Mouse (Mus musculus) limb, embryonic 12.5 days (tissue): ENCODE measurements at regions not wholly inside any gene's neighbourhood (a gene's known extent, or its start where the extent isn't known, plus 50 kb on each side); places are given as distances from the start of the nearest gene placed in this dataset.

ENCODE experiments used
- ATAC-seq: fragments of 200-750 bp; cut with Nextera tagmentation; 2 replicates; pipeline ENCODE4 v1.8.0; 2017; ENCODE audit warnings: low read depth, moderate TSS enrichment; ENCODE audit not compliant: insufficient number of reproducible peaks, insufficient read depth, low FRiP score, low TSS enrichment
- H3K27ac ChIP-seq: fragments of 300-500 bp; sonication (generic); 2 replicates; pipeline ENCODE4 v1.5.1; 2016; ENCODE audit warnings: mild to moderate bottlenecking, moderate library complexity
- H3K27me3 ChIP-seq: fragments of 300-500 bp; sonication (generic); 2 replicates; pipeline ENCODE4 v1.6.1; 2016; ENCODE audit warnings: mild to moderate bottlenecking, moderate library complexity
- H3K36me3 ChIP-seq: fragments of 300-500 bp; sonication (generic); 2 replicates; pipeline ENCODE4 v1.6.1; 2016; ENCODE audit warnings: mild to moderate bottlenecking, moderate library complexity
- H3K4me1 ChIP-seq: fragments of 300-500 bp; sonication (generic); replicated peaks from 2 replicates; pipeline ENCODE4 v1.6.1; 2016
- H3K4me2 ChIP-seq: fragments of 300-500 bp; sonication (generic); 2 replicates; pipeline ENCODE4 v1.6.1; 2016; ENCODE audit warnings: mild to moderate bottlenecking, moderate library complexity
- H3K4me3 ChIP-seq: fragments of 300-500 bp; sonication (generic); replicated peaks from 2 replicates; pipeline ENCODE4 v1.5.1; 2016; ENCODE audit warnings: mild to moderate bottlenecking
- H3K9ac ChIP-seq: fragments of 300-500 bp; sonication (generic); replicated peaks from 2 replicates; pipeline ENCODE4 v1.6.1; 2016; ENCODE audit warnings: mild to moderate bottlenecking, moderate library complexity
- H3K9me3 ChIP-seq: fragments of 300-500 bp; sonication (generic); 2 replicates; pipeline ENCODE4 v1.6.1; 2016; ENCODE audit warnings: mild to moderate bottlenecking, moderate library complexity
- WGBS: fragments of 180-500 bp; shearing (Covaris S2); methylation state at CpG from one replicate; pipeline ENCODE4 v1.1.7; 2016; 5-methylcytosine and 5-hydroxymethylcytosine counted together

DNA sequence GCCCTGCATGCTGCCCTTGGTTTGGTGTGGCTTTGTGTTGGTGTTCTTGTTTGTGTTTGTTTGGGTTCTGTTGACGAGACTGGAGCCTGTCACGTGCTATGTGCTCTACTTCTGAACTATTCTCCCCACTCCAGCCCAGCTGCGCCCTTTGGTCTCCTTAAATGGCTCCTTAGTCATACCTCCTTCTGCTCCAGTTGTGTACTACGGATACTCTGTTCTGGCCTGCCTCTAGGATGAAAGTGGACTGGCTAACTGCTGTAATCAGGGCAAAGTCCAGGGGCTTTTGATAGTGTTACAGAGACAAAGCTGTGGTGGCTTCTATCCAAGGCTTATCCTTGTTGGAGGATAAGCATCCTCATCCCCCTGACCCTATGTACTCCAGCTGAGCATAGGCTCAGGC lies 92.0 kb downstream of the Ddx3x start:
- H3K36me3 ChIP-seq = no peaks in the 10 kb centered on the region
- no peak overlapping the region for H3K4me3 ChIP-seq
- H3K4me1 ChIP-seq = no peaks in the 10 kb centered on the region
- no peak overlapping the region for H3K27ac ChIP-seq
- no peak overlapping the region for H3K4me2 ChIP-seq
- H3K9ac ChIP-seq = no peak overlapping the region
- no peaks in the 10 kb centered on the region for H3K9me3 ChIP-seq
- H3K27me3 ChIP-seq = peaks cover 16% of the 10 kb centered on the region
- ATAC-seq = no peak
- 69% methylated on average over 4 of the region's 4 CpGs for WGBS

DNA sequence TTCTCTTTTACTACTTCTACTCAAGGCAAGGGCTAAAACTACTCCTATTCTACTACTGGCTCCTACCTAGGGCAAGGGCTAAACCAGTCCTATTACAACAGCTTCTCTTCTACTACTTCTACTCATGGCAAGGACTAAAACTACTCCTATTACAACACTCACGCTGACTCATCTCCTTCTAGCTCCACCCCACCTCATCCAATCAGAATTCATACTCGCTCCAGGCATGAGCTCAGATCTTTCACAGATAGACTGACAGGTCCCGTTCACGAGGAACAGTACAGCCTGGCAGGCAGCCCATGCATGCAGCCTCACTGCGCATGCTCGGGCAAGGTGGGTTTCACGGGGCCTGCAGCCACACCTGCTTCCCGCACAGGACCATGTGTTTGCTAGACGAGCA lies 79.6 kb upstream of the Nyx start:
- no peak overlapping the region for H3K27ac ChIP-seq
- H3K9ac ChIP-seq = no peak overlapping the region
- H3K4me2 ChIP-seq = no peak overlapping the region
- ATAC-seq = no peak
- no peaks in the 10 kb centered on the region for H3K36me3 ChIP-seq
- H3K4me1 ChIP-seq = no peaks in the 10 kb centered on the region
- H3K27me3 ChIP-seq = peaks cover 10% of the 10 kb centered on the region
- no peak overlapping the region for H3K4me3 ChIP-seq
- no peaks in the 10 kb centered on the region for H3K9me3 ChIP-seq
- 87% methylated on average over 9 of the region's 9 CpGs for WGBS

DNA sequence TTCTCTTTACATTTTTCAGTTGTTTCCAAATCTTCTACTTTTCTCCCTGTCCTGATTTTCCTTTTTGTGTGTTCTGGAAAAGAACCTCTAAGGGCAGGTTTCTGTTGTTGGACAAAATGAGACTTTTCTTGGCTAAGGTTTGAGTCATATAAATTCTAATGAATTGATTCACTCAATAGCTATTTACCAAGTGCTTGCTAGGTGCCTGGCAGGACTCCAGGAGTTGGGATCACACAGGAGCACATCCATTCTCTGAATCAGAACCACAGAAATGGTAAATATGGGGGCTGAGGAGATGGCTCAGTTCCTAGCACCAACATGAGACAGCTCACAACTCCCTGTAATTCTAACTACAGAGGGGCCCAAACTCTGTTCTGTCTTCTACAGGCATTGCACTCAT lies 67.4 kb upstream of the Nyx start:
- no peak overlapping the region for H3K4me3 ChIP-seq
- no peak for ATAC-seq

DNA sequence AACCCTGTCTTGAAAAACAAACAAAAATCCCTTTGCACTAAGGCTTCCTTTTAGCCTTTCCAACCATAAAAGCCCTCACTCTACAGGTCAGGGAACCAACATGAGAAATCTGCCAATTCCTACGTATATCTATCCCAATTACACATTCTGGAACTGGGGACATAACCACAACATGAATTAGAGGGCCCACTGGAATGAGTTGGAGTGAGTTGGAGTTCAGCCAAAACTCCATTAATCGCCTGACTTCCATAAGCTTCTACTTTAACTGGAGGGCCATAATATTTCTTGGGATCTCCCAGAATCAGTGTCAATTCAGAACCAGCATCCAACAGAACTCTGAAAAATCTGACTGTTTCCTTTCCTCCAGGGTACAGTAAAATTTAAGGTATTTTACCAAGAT lies 53.2 kb upstream of the Nyx start:
- H3K27me3 ChIP-seq = peaks cover 33% of the 10 kb centered on the region
- 63% methylated on average over 2 of the region's 2 CpGs for WGBS

More for the DNA sequence above, 67.4 kb upstream of the Nyx start:
- H3K27me3 ChIP-seq = no peaks in the 10 kb centered on the region; the same call in 1 of the 2 replicates
- H3K4me1 ChIP-seq = no peaks in the 10 kb centered on the region
- no peak overlapping the region for H3K9ac ChIP-seq
- H3K36me3 ChIP-seq = no peaks in the 10 kb centered on the region
- H3K27ac ChIP-seq = no peak overlapping the region
- no peak overlapping the region for H3K4me2 ChIP-seq
- H3K9me3 ChIP-seq = no peaks in the 10 kb centered on the region

DNA sequence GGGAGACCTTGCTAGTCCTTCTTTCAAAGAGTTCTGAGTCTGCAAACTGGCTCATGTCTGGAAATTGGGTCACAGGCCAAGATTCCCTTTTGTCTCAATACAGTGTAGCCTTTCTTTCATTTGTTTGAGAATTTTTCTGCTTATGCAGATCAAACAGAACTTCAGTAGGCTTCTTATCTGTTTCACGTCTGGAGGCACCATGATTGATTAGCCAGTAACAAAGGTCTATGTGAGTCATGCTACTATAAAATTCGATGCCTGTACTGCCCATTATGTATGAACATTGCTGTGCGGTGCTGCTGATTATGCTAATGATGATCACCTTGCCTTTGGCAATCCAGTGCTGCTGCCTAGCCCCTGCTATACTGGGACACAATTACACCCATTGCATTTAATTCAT lies 52.8 kb upstream of the Nyx start:
- Histone ChIP-seq H3K36me3 (no peaks in the 10 kb centered on the region), H3K27me3 (peaks cover 37% of the 10 kb centered on the region), H3K9me3 (no peaks in the 10 kb centered on the region), H3K4me1 (no peaks in the 10 kb centered on the region), H3K4me2 (no peak overlapping the region), H3K27ac (no peak overlapping the region), H3K9ac (no peak overlapping the region), H3K4me3 (no peak overlapping the region)
- 70% methylated on average over 3 of the region's 3 CpGs for WGBS
- no peak for ATAC-seq

More for the DNA sequence above, 53.2 kb upstream of the Nyx start:
- ATAC-seq = no peak
- Histone ChIP-seq H3K4me2 (no peak overlapping the region), H3K36me3 (no peaks in the 10 kb centered on the region), H3K4me3 (no peak overlapping the region), H3K9ac (no peak overlapping the region), H3K27ac (no peak overlapping the region), H3K4me1 (no peaks in the 10 kb centered on the region), H3K9me3 (no peaks in the 10 kb centered on the region)
